Mouse (Mus musculus): ENCODE results near the gene Lrch1. TPM values are rescaled to one million over a fixed set of nuclear protein-coding genes. Genes with fewer than 3 reads are reported as not detected.

Lrch1 gene
- total and polyA plus RNA-seq, 3 experiments: 2.8 to 6.1 TPM; not detected in 1

DNA sequence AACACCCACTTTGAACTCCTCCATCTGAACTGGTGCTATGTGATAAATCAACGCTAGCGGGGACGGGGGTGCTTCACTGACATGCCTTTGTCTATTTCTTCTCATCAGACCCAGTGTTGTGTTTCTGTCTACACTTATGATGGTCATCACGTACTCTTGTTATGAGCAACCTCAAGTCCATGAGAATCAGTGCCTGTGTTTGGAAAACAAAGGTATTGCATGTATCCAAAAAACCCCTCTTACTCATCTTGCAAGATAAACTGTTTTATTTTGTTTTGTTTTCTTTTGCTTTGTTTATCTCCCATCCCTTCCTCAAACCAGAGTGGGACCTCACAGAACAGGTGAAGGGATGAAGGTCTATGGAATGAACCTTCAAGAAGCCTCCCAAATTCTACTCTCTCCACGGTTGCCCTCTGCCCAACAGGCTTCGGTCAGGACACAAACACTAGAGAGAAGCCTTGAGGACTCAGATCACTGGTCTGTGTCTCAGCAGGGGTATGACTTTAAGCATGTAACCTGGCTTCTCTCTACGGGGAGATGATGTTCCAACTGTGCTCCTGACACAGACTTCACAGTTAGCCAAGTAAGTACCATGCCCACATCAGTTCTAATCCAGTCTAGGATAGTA, 3.4 kb downstream of the Lrch1 start:
- H3K36me3 ChIP-seq (ENCODE audit: control insufficient read depth in 1 of 2, insufficient read depth in 2 of 2, low read length in 2 of 2): peaks cover 0 to 4% of the 10 kb centered on the region in 2 experiments; a peak in 1 of 4 replicates
- H3K9ac ChIP-seq (ENCODE audit: control insufficient read depth, low read depth, low read length, poor library complexity, severe bottlenecking): no peak overlapping the region
- H3K4me3 ChIP-seq (ENCODE audit: control insufficient read depth in 1 of 2, insufficient read depth in 1 of 2, low read depth in 2 of 2, low read length in 2 of 2): no peak overlapping the region
- DNase-seq (ENCODE audit: low read depth, low spot score): no peak
- H3K4me1 ChIP-seq (ENCODE audit: control insufficient read depth in 1 of 2, insufficient read depth in 2 of 2, low read length in 2 of 2): peaks cover 5 to 11% of the 10 kb centered on the region in 2 experiments; a peak in 2 of 4 replicates
- H3K79me2 ChIP-seq (ENCODE audit: control insufficient read depth, insufficient read depth, low read length, poor library complexity): peaks cover 21% of the 10 kb centered on the region
- no peak overlapping the region for H3K27ac ChIP-seq (ENCODE audit: control insufficient read depth, low read depth, low read length)
- TF ChIP-seq POLR2AphosphoS5 (IDR thresholded peaks at IDR 0.05; ENCODE audit: borderline replicate concordance, low read depth, low read length) (no peak), MXI1 (IDR thresholded peaks at IDR 0.05; ENCODE audit: low read depth, low read length) (no peak), KAT2A (conservative IDR thresholded peaks at IDR 0.05; ENCODE audit: low read depth, low read length) (no peak), ZKSCAN1 (IDR thresholded peaks at IDR 0.05; ENCODE audit: low read depth, low read length) (no peak), CHD1 (IDR thresholded peaks at IDR 0.05; ENCODE audit: low read depth, low read length) (no peak), GATA1 (IDR thresholded peaks at IDR 0.05; ENCODE audit: low read depth, low read length) (no peak), ZNF384 (IDR thresholded peaks at IDR 0.05; ENCODE audit: low read depth, low read length) (no peak), BHLHE40 (IDR thresholded peaks at IDR 0.05; ENCODE audit: borderline replicate concordance, low read depth, low read length) (no peak), TAL1 (IDR thresholded peaks at IDR 0.05; ENCODE audit: low read length) (no peak), GABPA (IDR thresholded peaks at IDR 0.05; ENCODE audit: low read depth, low read length) (no peak), TBP (IDR thresholded peaks at IDR 0.05; ENCODE audit: low read depth, low read length) (no peak), JUND (IDR thresholded peaks at IDR 0.05; ENCODE audit: low read depth, low read length) (no peak)
- no peaks in the 10 kb centered on the region for H3K27me3 ChIP-seq (ENCODE audit: control insufficient read depth in 1 of 2, insufficient read depth in 2 of 2, low read length in 2 of 2)
- no peaks in the 10 kb centered on the region for H3K9me3 ChIP-seq (replicated peaks; ENCODE audit: insufficient read depth, low read length)

DNA sequence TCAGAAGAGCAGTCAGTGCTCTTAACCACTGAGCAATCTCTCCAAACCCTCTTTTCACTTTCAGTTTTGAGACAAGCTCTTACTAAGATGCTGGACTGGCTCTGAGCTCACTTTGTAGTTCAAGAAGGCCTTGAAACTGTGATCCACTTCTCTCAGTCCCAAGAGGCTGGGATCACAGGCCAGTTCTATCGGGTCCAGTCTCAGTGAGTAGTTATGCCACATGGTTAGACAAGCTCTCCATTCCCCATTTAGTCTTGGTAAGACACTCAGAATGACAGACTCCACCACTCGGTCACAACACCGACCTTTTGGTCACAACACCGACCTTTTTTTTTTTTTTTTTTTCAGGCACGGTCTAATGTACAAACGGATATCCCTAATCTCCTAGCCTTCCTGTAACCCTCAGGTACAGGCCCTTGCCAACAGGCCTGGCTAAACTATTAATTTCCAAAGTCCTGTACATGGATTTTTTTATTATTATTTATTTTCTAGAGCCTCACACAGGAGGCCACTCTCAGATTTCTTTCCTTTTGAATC, 4.0 kb downstream of the Lrch1 start:
- peaks cover 21% of the 10 kb centered on the region for H3K79me2 ChIP-seq (ENCODE audit: control insufficient read depth, insufficient read depth, low read length, poor library complexity)
- no peak overlapping the region for H3K4me3 ChIP-seq (ENCODE audit: control insufficient read depth in 1 of 2, insufficient read depth in 1 of 2, low read depth in 2 of 2, low read length in 2 of 2)
- TF ChIP-seq MYB (IDR thresholded peaks at IDR 0.05; ENCODE audit: low read depth, low read length) (no peak), MAX (IDR thresholded peaks at IDR 0.05; ENCODE audit: low read length) (no peak), TBP (IDR thresholded peaks at IDR 0.05; ENCODE audit: low read depth, low read length) (no peak), MAFK (IDR thresholded peaks at IDR 0.05; ENCODE audit: borderline replicate concordance, low read depth, low read length) (no peak), HCFC1 (IDR thresholded peaks at IDR 0.05; ENCODE audit: low read depth, low read length) (no peak)
- H3K9me3 ChIP-seq (replicated peaks; ENCODE audit: insufficient read depth, low read length): no peaks in the 10 kb centered on the region
- no peak for DNase-seq (ENCODE audit: low read depth, low spot score)
- H3K36me3 ChIP-seq (ENCODE audit: control insufficient read depth in 1 of 2, insufficient read depth in 2 of 2, low read length in 2 of 2): peaks cover 0 to 4% of the 10 kb centered on the region in 2 experiments; a peak in 1 of 4 replicates
- H3K27me3 ChIP-seq (ENCODE audit: control insufficient read depth in 1 of 2, insufficient read depth in 2 of 2, low read length in 2 of 2): no peaks in the 10 kb centered on the region
- no peak overlapping the region for H3K27ac ChIP-seq (ENCODE audit: control insufficient read depth, low read depth, low read length)
- no peak overlapping the region for H3K9ac ChIP-seq (ENCODE audit: control insufficient read depth, low read depth, low read length, poor library complexity, severe bottlenecking)
- peaks cover 5 to 8% of the 10 kb centered on the region in 2 experiments; a peak in 2 of 4 replicates for H3K4me1 ChIP-seq (ENCODE audit: control insufficient read depth in 1 of 2, insufficient read depth in 2 of 2, low read length in 2 of 2)
